Mouse (Mus musculus) MEL (cell line): Measurements from ENCODE around the gene Prx. TPM values are rescaled to one million over a fixed set of nuclear protein-coding genes. Genes with fewer than 3 reads are reported as not detected.

ENCODE experiments used
- DNase-seq: peaks from one replicate; pipeline ENCODE4 v3.0.0; 2011; ENCODE audit warnings: low read depth, low spot score
- H3K27ac ChIP-seq: 2 replicates; pipeline ENCODE4 v1.5.1; 2012; ENCODE audit warnings: low read depth, mild to moderate bottlenecking, control low read depth, low read length, moderate library complexity; ENCODE audit not compliant: control insufficient read depth
- H3K27me3 ChIP-seq, 2 experiments: fragments of 150-350 bp in 1 of 2; sonication (generic) in 1 of 2; 2 replicates each; pipeline ENCODE4 v1.6.1; 2012; ENCODE audit warnings: low read length in 2 of 2, mild to moderate bottlenecking in 2 of 2, improper control_type of control experiment in 1 of 2, moderate library complexity in 1 of 2; ENCODE audit not compliant: insufficient read depth in 2 of 2, control insufficient read depth in 1 of 2
- H3K36me3 ChIP-seq, 2 experiments: 2 replicates each; pipeline ENCODE4 v1.6.1; 2012 to 2014; ENCODE audit warnings: low read length in 2 of 2, improper control_type of control experiment in 1 of 2, inconsistent platforms in 1 of 2, mild to moderate bottlenecking in 1 of 2; ENCODE audit not compliant: insufficient read depth in 2 of 2, control insufficient read depth in 1 of 2
- H3K4me1 ChIP-seq, 2 experiments: fragments of 150-350 bp in 1 of 2; sonication (generic) in 1 of 2; 2 replicates each; pipeline ENCODE4 v1.6.1; 2012; ENCODE audit warnings: low read length in 2 of 2, improper control_type of control experiment in 1 of 2, mild to moderate bottlenecking in 1 of 2; ENCODE audit not compliant: insufficient read depth in 2 of 2, control insufficient read depth in 1 of 2
- H3K4me3 ChIP-seq, 2 experiments: fragments of 150-350 bp in 1 of 2; sonication (generic) in 1 of 2; 2 replicates each; pipeline ENCODE4 v1.5.1; 2012; ENCODE audit warnings: low read depth in 2 of 2, low read length in 2 of 2, mild to moderate bottlenecking in 2 of 2, moderate library complexity in 2 of 2, control low read depth in 1 of 2, improper control_type of control experiment in 1 of 2; ENCODE audit not compliant: control insufficient read depth in 1 of 2, insufficient read depth in 1 of 2
- H3K79me2 ChIP-seq: 2 replicates; pipeline ENCODE4 v1.6.1; 2012; ENCODE audit warnings: mild to moderate bottlenecking, low read length, moderate library complexity; ENCODE audit not compliant: control insufficient read depth, poor library complexity, insufficient read depth
- H3K9ac ChIP-seq: 2 replicates; pipeline ENCODE4 v1.6.1; 2012; ENCODE audit warnings: low read depth, mild to moderate bottlenecking, control low read depth, low read length, moderate library complexity; ENCODE audit not compliant: control insufficient read depth, poor library complexity, severe bottlenecking
- H3K9me3 ChIP-seq: fragments of 150-350 bp; sonication (generic); replicated peaks from 2 replicates; pipeline ENCODE4 v1.6.1; 2012; ENCODE audit warnings: mild to moderate bottlenecking, low read length, improper control_type of control experiment, moderate library complexity; ENCODE audit not compliant: insufficient read depth
- CHD2 ChIP-seq: IDR thresholded peaks from 2 replicates; pipeline ENCODE4 v1.6.1; 2011; ENCODE audit warnings: low read length, improper control_type of control experiment
- CTCF ChIP-seq, 3 experiments: IDR thresholded peaks in 2 of 3; conservative IDR thresholded peaks in 1 of 3; 2 replicates each; pipeline ENCODE4 v1.5.1; 2011 to 2012; ENCODE audit warnings: low read length in 3 of 3, low read depth in 2 of 3, mild to moderate bottlenecking in 2 of 3, improper control_type of control experiment in 1 of 3, inconsistent platforms in 1 of 3, mixed read lengths in 1 of 3, moderate library complexity in 1 of 3; ENCODE audit not compliant: control insufficient read depth in 1 of 3, insufficient read depth in 1 of 3, poor library complexity in 1 of 3, severe bottlenecking in 1 of 3
- E2F4 ChIP-seq: IDR thresholded peaks from 2 replicates; pipeline ENCODE4 v1.6.1; 2011; ENCODE audit warnings: low read depth, low read length, improper control_type of control experiment, borderline replicate concordance
- ELF1 ChIP-seq: IDR thresholded peaks from 2 replicates; pipeline ENCODE4 v1.6.1; 2014; ENCODE audit warnings: low read depth, mild to moderate bottlenecking, inconsistent platforms, low read length, improper control_type of control experiment, moderate library complexity
- EP300 ChIP-seq, 2 experiments: IDR thresholded peaks; 2 replicates each; pipeline ENCODE4 v1.6.1; 2011; ENCODE audit warnings: improper control_type of control experiment in 2 of 2, low read length in 2 of 2, low read depth in 1 of 2, mild to moderate bottlenecking in 1 of 2
- GATA1 ChIP-seq: IDR thresholded peaks from 2 replicates; pipeline ENCODE4 v1.6.1; 2011; ENCODE audit warnings: low read depth, low read length, improper control_type of control experiment
- HCFC1 ChIP-seq: IDR thresholded peaks from 2 replicates; pipeline ENCODE4 v1.6.1; 2012; ENCODE audit warnings: low read depth, mild to moderate bottlenecking, inconsistent platforms, low read length, improper control_type of control experiment, moderate library complexity
- MAX ChIP-seq: IDR thresholded peaks from 2 replicates; pipeline ENCODE4 v1.6.1; 2011; ENCODE audit warnings: low read length, improper control_type of control experiment
- MXI1 ChIP-seq: IDR thresholded peaks from 2 replicates; pipeline ENCODE4 v1.6.1; 2011; ENCODE audit warnings: mild to moderate bottlenecking, low read depth, low read length, improper control_type of control experiment
- NELFE ChIP-seq: IDR thresholded peaks from 2 replicates; pipeline ENCODE4 v1.6.1; 2011; ENCODE audit warnings: low read depth, low read length, improper control_type of control experiment
- NRF1 ChIP-seq: IDR thresholded peaks from 2 replicates; pipeline ENCODE4 v1.6.1; 2014; ENCODE audit warnings: low read depth, mild to moderate bottlenecking, inconsistent platforms, low read length, improper control_type of control experiment, moderate library complexity; ENCODE audit not compliant: poor library complexity, insufficient read depth, severe bottlenecking
- POLR2A ChIP-seq, 2 experiments: IDR thresholded peaks; 2 replicates each; pipeline ENCODE4 v1.6.1; 2011 to 2012; ENCODE audit warnings: low read length in 2 of 2, mild to moderate bottlenecking in 2 of 2, control low read depth in 1 of 2, improper control_type of control experiment in 1 of 2, low read depth in 1 of 2, moderate library complexity in 1 of 2; ENCODE audit not compliant: control insufficient read depth in 1 of 2, insufficient read depth in 1 of 2, poor library complexity in 1 of 2
- POLR2AphosphoS5 ChIP-seq: IDR thresholded peaks from 2 replicates; pipeline ENCODE4 v1.6.1; 2012; ENCODE audit warnings: low read depth, borderline replicate concordance, mild to moderate bottlenecking, inconsistent platforms, low read length, moderate library complexity, mixed read lengths
- SMC3 ChIP-seq: IDR thresholded peaks from 2 replicates; pipeline ENCODE4 v1.6.1; 2011; ENCODE audit warnings: low read depth, low read length, improper control_type of control experiment
- UBTF ChIP-seq: IDR thresholded peaks from 2 replicates; pipeline ENCODE4 v1.6.1; 2012; ENCODE audit warnings: low read depth, mild to moderate bottlenecking, inconsistent platforms, low read length, improper control_type of control experiment, moderate library complexity, borderline replicate concordance; ENCODE audit not compliant: insufficient read depth
- USF1 ChIP-seq: IDR thresholded peaks from 2 replicates; pipeline ENCODE4 v1.6.1; 2014; ENCODE audit warnings: low read depth, mild to moderate bottlenecking, inconsistent platforms, low read length, improper control_type of control experiment, moderate library complexity
- USF2 ChIP-seq, 2 experiments: IDR thresholded peaks; 2 replicates each; pipeline ENCODE4 v1.6.1; 2011 to 2012; ENCODE audit warnings: improper control_type of control experiment in 2 of 2, low read length in 2 of 2, borderline replicate concordance in 1 of 2, inconsistent platforms in 1 of 2, low read depth in 1 of 2, mild to moderate bottlenecking in 1 of 2; ENCODE audit not compliant: insufficient read depth in 1 of 2
- ZC3H11A ChIP-seq: IDR thresholded peaks from 2 replicates; pipeline ENCODE4 v1.6.1; 2012; ENCODE audit warnings: low read depth, mild to moderate bottlenecking, inconsistent platforms, low read length, improper control_type of control experiment
- ZMIZ1 ChIP-seq: IDR thresholded peaks from 2 replicates; pipeline ENCODE4 v1.6.1; 2012; ENCODE audit warnings: low read depth, mild to moderate bottlenecking, inconsistent platforms, low read length, improper control_type of control experiment, moderate library complexity
- polyA plus RNA-seq, 2 experiments: library from polyadenylated mRNA; stranded (reverse) in 1 of 2; unstranded in 1 of 2; fragments of >175 nt in 1 of 2; fragments of >200 nt in 1 of 2; gene quantifications; 2 replicates each; pipeline versions ENCODE4 v1.2.1 to v1.2.4; 2012; ENCODE audit warnings: low replicate concordance in 2 of 2, low read depth in 1 of 2; ENCODE audit not compliant: insufficient read length in 2 of 2, insufficient read depth in 1 of 2, missing spikeins in 1 of 2
- total RNA-seq: library from RNA; depleted of rRNA; stranded (reverse); fragments of 300-350 nt; gene quantifications from 2 replicates; pipeline ENCODE4 v1.2.3, GENCODE M21; 2012

Gene Prx
- total and polyA plus RNA-seq, 3 experiments = 0.39 to 1.4 TPM; not detected in 1

GRCm38 (mm10) chr7:27531707-27532106 is 32.6 kb downstream of the Prx start:
- Histone ChIP-seq H3K9ac (no peak overlapping the region), H3K36me3 (no peaks in the 10 kb centered on the region), H3K27me3 (no peaks in the 10 kb centered on the region), H3K4me1 (peaks cover 0 to 11% of the 10 kb centered on the region in 2 experiments; a peak in 2 of 4 replicates), H3K27ac (no peak overlapping the region), H3K79me2 (no peaks in the 10 kb centered on the region), H3K4me3 (no peak overlapping the region), H3K9me3 (no peaks in the 10 kb centered on the region)
- no peak for TF ChIP-seq CHD2
- TF ChIP-seq POLR2A (IDR thresholded peaks at IDR 0.05; ENCODE audit: control insufficient read depth in 1 of 2, insufficient read depth in 1 of 2, low read depth in 1 of 2, low read length in 2 of 2, poor library complexity in 1 of 2) = no peak
- no peak for TF ChIP-seq MXI1
- TF ChIP-seq ELF1 = no peak
- TF ChIP-seq HCFC1 = no peak
- no peak for TF ChIP-seq USF1
- no peak for TF ChIP-seq NRF1
- no peak for TF ChIP-seq MAX
- TF ChIP-seq USF2 (IDR thresholded peaks at IDR 0.05; ENCODE audit: borderline replicate concordance in 1 of 2, insufficient read depth in 1 of 2, low read depth in 1 of 2, low read length in 2 of 2) = no peak
- TF ChIP-seq GATA1 = no peak
- TF ChIP-seq POLR2AphosphoS5 = no peak
- TF ChIP-seq ZC3H11A = no peak
- no peak for TF ChIP-seq CTCF (IDR thresholded peaks at IDR 0.05 in 2 of 3, conservative IDR thresholded peaks at IDR 0.05 in 1 of 3; ENCODE audit: control insufficient read depth in 1 of 3, insufficient read depth in 1 of 3, low read depth in 2 of 3, low read length in 3 of 3, poor library complexity in 1 of 3, severe bottlenecking in 1 of 3)
- no peak for TF ChIP-seq NELFE
- TF ChIP-seq SMC3 = no peak
- no peak for TF ChIP-seq EP300 (IDR thresholded peaks at IDR 0.05; ENCODE audit: low read depth in 1 of 2, low read length in 2 of 2)
- no peak for TF ChIP-seq UBTF
- DNase-seq = no peak

GRCm38 (mm10) chr7:27532480-27533050 is 33.4 kb downstream of the Prx start:
- peaks cover 0 to 11% of the 10 kb centered on the region in 2 experiments; a peak in 2 of 4 replicates for H3K4me1 ChIP-seq
- no peak overlapping the region for H3K27ac ChIP-seq
- no peak for DNase-seq
- H3K27me3 ChIP-seq = no peaks in the 10 kb centered on the region
- H3K36me3 ChIP-seq = no peaks in the 10 kb centered on the region
- H3K4me3 ChIP-seq = no peak overlapping the region
- no peak for TF ChIP-seq USF2 (IDR thresholded peaks at IDR 0.05; ENCODE audit: borderline replicate concordance in 1 of 2, insufficient read depth in 1 of 2, low read depth in 1 of 2, low read length in 2 of 2)
- TF ChIP-seq E2F4 = no peak
- TF ChIP-seq ZMIZ1 = no peak
- TF ChIP-seq, all 39 proteins: peak for 0
- Histone ChIP-seq H3K9ac (no peak overlapping the region), H3K9me3 (no peaks in the 10 kb centered on the region), H3K79me2 (no peaks in the 10 kb centered on the region)
